Mouse (Mus musculus): Measurements from ENCODE around the gene Gm29554.
"Not testable (repeated sequence)": the region's sequence is repeated elsewhere in the genome, so short reads cannot be mapped to it uniquely, and the experiment has no call there.

Gm29554 gene

GRCm38 (mm10) chrY:12273632-12274031, at the start of gene Gm29554:
Gm29554 (plus strand) TSS chrY:12273932.
- not testable (repeated sequence) for DNase-seq (ENCODE audit: low spot score in 2 of 2)
